Mouse (Mus musculus): Measurements from ENCODE around the gene Ppdpf.
"Not testable (repeated sequence)": the region's sequence is repeated elsewhere in the genome, so short reads cannot be mapped to it uniquely, and the experiment has no call there.

The Ppdpf gene

DNA sequence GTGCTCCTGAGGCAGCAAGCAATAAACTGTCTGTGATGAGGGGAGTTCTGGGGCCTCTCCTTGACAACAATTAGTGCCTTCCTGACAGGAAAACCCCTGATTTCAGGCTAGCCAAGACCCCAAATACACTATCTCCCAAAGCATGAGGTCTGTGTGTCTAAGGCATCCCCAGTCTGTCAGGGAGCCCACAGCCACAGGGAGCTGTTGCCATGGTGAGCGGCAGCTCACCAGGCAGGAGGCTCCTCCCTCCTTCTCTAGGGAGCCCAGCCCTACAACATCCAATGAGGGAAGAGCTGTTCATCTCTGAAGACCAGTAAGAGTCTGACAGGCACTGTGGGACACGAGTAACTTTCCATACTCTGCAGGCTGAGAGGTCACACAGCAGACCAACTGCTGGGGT, 27.3 kb upstream of the Ppdpf start:
- peak; percentile 61 for DNase-seq

DNA sequence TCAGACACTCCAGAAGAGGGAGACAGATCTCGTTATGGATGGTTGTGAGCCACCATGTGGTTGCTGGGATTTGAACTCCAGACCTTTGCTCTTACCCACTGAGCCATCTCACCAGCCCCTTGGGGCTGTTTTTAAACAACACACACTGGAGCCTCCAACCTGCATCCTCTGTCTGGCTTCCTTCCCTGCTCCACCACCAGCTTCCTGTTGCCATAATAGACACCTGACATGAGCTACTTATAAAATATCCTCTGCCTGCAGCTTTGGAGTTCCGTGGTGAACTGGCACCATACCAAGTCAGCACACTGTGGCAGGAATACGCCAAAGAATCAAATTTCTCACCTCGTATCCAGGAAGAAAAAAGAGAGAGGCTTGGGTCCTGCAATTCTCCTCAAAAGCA, 26.2 kb upstream of the Ppdpf start:
- DNase-seq = no peak

DNA sequence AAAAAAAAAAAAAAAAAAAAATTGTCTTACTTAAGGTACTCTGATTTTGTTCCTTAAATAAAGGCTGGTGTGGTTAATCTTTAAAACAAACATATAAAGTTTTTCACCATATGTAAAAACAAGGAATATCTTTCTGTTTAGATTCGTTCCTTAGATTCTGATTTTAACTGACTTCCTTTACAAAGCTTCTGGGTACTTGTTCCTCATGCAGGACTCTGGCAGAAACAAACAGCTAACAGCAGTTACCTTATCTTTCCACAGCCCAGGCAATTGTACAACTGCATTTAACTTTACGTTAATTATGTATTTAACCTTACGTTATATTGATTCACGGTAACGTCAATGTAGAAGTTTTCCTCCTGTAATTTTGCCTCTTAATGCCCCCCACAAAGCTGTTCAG, 20.6 kb upstream of the Ppdpf start:
- DNase-seq = no peak

DNA sequence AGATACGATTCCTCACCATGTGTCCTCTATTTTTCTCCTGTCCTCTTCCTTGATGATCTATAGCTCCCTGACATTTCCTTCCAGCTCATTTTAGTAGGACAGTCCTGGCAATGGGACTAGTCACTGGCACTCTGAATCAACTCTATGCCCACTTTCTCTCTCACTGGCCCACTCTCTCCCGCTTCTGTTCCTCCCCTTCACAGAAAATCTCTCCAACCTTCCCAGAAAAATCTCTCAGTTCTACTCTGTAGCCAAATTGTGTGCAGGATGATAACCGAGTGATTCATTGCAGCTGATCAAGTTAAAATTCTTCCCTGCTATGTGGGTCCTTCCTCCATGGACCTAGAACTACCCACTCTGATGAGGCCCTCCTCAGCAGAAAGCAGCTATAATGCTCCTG, 12.4 kb upstream of the Ppdpf start:
- no peak for DNase-seq

DNA sequence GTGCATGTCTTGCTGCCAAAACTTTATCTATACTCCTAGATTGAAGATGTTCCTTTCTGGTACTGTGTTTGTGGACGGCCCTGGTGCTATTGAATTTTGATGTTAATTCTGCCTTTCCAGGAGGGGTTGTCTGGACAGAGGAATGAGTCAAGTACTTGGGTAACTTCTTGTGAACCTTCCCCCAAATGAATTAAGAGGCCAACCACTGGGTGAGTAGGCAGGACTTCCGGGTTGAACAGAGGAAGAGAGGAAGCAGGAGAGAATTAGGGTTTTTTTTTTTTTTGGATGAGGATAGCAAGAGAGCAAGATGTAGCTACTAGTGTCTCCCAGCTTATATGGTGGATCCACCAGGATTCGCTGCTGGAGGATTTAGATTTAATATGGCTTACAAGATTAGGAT, 9.0 kb upstream of the Ppdpf start:
- DNase-seq = no peak

DNA sequence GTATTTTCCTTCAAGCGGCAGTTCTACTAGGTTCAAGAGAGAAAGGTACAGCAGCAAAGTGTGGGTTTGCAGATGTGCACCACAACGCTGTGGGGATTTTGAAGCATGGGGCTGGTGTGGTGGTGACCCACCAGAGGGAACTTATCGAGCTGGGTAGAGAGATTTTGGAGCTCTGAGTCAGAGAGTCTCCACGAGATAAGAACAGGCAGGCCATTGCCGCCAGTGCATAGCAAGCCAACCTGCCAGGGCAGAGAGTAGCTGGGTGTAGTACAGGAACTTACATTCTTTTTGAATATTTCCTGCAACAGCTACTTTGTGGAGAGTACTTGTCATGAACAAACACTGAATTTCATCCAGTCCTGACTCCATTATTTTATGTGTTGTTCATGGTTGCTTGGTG, 8.6 kb upstream of the Ppdpf start:
- no peak for DNase-seq

DNA sequence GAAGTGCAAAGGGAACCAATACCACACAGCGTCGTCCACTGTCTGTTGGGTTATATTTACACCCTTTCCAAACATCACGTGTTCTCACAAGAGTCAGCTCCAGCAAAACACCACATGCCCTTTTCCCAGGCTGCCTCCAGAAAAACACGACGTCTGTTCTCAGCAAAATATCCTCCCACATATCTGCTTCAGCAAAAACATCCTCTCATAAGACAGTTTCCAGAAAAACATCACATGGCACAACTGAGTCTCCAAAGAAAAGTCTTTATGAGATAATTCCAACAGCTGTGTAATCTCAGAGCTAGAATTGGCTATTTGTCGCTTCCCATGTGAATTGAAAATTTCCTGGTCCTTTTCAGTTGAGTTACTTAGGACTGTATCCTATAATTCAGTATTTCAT, 6.1 kb upstream of the Ppdpf start:
- DNase-seq = no peak

DNA sequence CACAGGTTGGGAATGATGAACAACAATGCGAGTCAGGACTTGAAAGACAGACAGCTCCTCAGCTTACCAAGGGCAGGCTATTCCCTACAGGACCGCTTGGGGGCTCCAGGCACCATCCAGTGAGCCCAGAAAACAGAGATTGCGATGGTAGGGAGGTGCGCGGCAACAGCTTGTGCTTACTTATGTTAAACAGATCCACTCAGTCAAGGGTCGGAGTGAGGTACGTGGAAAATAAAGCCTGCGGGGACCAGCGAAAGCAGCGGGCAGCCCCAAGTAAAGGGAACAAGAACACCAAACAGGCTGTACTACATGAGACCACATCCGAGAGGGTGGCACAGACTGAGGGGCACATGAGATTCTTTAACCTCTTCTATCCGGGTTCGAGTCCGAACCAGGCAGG, 412 bp upstream of the Ppdpf start:
- DNase-seq = peak; percentile 86

DNA sequence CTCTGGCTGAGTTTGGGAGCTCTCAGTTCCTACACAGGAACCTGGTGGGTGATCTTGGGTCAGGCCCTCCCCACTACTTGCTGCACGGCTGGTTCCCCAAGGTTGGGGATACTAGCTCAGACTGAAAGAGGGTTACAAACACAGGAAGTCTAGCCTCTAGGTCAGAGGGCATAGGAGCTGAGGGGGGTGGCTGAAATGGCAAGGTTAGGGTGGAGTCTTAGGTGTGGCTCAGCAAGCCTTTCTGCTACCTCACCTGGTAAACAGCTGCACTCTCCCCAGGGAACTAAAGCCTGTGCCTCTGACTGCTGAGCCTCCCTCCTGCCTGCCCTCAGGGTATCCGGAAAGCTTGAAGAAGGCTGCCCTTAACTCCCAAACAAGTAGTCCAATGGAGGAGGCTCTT, 1.6 kb downstream of the Ppdpf start:
- no peak for DNase-seq

DNA sequence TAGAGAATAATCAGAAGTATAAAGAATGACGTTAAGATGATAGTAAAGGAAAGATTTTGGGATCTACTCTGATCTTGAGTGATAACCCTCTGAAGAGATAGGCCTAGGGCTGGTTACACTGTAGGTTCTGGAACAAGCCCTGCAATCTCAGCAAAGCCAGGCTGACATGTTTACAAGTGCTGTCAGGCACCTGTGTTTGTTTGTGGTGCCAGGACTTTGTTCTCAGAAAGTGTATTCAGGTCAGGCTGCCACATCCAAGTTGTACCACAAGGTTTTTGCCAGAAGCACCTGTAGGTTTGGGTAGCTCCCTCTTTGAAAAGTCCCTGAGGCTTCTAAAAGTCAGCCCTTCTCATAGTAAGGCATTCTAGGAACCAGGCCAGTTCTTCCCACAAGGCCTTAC, 2.3 kb downstream of the Ppdpf start:
- no peak for DNase-seq

DNA sequence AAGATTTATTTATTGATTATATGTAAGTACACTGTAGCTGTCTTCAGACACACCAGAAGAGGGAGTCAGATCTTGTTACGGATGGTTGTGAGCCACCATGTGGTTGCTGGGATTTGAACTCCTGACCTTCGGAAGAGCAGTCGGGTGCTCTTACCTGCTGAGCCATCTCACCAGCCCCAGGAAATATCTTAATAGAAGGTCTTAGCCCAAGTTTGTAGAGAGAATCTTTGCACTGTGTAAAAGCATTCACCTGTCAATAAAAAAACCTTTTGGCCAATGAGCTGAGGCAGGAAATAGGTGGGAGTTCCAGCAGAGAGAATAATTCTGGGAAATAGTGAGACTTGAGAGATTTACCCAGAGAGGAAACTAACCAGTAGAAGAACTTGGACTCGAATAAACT, 4.3 kb downstream of the Ppdpf start:
- not testable (repeated sequence) for DNase-seq

DNA sequence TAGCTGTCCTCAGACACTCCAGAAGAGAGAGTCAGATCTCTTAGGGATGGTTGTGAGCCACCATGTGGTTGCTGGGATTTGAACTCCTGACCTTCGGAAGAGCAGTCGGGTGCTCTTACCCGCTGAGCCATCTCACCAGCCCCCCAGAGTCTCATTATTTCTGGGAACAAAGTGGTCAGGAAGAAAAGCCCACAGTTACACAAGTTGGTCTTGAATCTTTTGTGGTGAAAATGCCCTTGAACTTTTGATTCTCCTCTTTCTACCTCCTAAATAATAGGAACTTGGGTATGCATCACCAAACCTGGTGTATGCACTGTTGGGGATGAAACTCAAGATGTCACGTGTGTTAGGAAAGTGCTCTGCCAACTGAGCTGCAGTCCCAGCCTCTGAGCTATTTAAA, 4.9 kb downstream of the Ppdpf start:
- no peak for DNase-seq

DNA sequence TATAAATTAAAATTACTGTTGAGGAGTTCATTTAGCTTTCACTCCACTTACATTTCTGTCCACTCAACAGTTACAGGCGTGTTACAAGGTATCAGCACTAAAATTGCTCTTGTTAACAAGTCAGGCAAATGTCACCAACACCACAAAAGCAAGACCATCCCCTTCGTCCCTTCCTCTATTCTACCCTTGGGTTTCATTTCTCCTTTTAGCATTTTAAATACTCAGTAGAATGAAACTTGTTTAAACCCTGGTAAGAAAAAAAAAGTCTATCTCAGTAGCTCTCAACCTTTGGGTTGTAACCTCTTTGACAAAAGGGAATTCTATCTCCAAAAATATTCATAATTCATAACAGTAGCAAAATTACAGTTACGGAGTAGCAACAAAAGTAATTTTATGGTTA, 6.0 kb downstream of the Ppdpf start:
- DNase-seq = no peak

DNA sequence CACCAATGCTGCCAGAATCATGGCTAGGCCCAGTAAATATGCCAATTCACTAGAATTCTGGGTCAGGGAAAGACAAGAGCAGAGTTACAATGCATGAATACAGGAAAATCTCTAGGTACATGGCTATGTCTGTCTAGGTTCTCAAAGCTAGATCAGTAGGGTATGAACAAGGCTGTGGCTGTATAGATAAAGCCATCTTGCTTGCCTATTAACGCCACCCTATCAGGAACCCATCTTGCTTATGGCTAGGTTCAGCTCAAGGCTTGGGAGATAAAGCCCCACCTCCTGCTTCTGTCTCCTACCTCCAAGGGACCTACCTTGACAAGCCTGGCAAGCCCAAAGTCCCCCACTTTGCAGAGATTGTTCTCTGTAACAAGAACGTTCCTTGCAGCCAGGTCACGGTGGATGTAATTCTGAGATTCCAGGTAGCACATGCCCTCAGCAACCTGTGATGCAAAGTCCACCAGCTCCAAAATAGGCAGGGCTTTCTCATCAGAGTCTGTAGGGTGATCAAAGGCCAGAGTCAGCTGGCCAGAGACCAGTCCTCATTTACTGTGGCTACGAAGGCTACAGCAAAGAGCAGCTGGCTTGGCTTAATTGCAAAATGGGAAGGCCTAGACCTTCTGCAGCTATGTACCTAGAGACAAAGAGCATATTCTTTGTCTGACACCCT, 9.7 kb downstream of the Ppdpf start:
- DNase-seq = no peak

DNA sequence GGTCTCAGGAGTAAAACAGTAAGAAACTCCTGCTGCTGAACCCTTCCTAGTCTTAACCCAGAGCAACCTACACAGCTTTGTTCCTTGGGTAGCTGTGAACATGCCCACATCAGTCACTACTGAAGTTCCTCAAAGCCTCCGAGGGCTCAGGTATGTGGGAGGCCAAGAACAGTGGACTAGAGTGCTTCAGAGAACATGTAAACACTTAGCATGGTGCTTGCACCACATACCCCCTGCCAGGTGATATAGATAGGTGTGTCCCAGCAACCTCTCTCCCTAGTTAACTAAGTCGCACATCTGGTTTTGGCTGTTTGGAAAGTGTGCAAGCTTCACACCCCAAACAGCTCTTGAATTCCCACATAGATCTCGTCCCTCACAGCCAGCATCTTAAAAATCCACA, 14.6 kb downstream of the Ppdpf start:
- no peak for DNase-seq

DNA sequence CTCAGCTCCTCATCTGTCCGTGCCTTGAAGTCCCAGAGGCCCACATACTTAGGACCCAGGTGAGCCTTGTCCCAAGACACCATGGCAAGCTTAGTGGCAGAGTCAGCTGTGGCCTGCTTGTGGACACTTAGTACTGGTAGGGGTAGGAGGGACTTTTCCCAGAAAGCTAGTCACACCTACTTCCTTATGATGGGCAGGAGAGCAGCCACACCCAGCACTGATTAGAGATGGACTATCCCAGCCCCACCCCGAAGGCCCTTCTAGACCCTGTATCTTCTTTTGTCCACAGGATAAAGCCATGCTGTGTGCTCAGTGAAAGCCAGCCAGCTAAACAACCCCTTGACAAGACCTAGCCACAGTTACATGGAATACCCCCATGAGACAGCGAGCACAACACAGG, 15.4 kb downstream of the Ppdpf start, which contains the start of gene Ptk6:
Gene Ptk6, minus strand, starts transcription at position 368 of the 400 bp plus-strand sequence.
- no peak for DNase-seq

DNA sequence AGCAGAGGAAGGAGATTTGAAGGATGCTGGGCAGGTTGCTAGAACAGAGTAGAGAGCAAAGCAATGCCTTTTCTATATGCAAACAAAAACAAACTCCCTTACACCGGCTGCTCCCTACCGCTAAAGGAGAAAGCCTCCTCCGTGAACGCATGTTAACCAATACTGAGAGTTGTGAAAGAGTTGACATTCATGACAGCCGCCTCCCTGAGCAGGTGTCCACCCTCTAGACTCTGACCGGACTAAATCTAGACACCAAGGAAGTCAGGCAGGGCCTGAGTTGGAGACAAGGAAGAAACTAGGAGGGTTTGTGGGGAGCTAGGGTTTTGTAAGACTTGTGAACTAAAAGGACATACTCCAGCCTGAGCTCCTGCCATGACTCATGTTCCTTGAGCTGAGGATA, 15.8 kb downstream of the Ppdpf start:
- no peak for DNase-seq

DNA sequence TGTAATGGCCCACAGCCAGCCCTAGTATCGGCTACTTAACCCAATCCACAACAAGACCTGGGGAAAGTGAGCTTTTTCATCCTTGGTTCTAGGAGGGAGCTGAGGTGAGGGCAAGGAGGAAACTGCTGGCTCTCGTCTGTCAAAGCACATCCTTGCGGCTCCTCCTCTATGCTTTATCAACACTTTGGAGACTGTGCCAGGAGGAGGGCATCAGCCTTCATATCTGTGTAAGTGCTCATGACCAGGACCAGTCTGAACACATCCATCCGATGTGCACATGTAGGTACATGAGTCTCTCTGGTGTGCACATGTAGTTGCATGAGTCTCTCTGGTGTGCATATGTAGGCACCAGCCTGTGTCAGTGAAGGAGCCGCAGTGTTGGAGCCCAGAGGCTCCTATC, 18.6 kb downstream of the Ppdpf start:
- DNase-seq = no peak

DNA sequence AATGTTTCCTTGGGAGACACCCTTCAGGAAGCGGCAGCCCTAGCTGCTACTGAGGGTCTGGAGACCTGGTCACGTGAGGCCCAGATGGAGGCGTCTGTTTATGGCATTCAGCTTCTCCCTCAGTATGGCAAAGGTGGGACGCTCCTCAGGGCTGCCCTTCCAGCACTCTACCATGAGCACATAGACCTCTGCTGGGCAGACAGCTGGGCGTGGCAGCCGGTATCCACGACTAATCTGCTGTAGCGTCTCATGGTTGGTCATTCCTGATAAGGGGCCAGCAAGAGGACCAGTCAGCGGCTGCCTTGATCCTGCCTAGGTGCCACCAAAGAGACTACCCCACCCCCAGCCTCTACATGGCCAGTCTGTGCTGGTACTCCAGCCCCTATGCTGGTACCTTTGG, 19.1 kb downstream of the Ppdpf start:
- DNase-seq = no peak

DNA sequence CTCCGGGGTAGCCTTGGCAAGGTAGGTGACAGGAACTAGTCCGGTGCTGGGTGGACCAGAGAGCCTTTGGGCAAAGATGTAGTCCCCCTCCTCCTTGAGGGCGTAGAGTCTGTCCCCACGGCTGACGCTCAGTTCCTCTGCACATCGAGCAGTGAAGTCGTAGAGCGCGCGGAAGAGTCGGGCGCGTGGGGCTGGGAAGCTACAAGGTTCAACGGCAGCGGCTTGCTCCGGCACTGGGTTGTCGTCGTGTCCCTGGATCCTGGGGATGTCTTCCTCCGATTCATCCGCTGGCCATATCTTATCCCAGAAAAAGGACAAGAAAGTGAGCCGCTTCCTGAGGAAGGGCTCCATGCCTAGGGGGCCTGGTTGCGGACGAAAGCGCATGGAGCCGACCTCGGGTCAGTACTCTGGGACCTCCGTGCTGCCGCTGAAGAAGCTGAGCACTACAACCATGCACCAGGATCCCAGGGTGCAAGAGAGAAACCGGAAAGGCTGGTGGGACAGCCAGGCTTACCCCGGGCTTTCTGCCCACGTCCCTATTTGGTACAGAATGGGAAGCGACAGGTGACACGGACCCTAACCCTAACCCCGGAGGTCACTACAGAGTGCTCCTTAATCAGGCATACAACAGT, 25.5 kb downstream of the Ppdpf start:
- no peak for DNase-seq

DNA sequence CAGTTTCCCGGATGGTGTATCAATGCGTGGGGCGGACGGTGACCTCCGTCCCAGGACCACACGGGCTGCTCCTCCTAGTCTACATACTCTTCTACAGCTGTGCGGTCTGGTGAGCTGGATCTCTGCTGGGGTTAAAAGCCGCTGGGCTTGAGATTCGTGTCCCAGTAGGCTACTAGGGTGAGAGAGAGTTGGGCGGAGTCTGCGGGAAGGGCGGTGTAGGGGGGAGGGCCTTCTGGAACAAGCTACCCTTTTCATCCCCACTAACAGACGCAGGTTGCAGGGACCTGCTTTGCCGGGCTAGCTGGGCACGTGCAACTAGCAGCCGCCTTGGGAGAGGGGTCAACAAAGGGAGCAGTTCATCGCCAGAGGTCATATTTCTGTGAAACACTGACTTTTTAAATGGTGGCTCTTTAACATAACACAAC, 26.0 kb downstream of the Ppdpf start, which contains the start of gene Srms:
Gene Srms, minus strand, starts transcription at position 165 of the 425 bp plus-strand sequence.
- no peak for DNase-seq

DNA sequence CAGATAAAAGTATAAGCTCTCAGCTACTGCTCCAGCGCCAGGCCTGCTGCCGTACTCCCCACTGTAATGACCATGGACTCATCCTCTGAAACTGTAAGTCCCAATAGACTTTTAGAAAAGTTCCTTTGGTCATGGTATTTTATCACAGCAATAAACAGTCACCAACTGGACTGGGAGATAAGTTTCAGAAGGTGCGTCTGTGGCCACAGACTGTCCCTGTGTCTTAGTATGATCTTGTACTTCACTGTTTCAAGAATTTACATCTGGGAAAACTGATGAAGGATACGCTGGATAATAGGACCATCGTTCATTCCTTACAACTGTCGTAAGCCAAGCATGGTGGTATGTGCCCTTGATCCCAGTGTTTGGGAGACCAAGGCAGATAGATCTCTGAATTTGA, 29.0 kb downstream of the Ppdpf start:
- no peak for DNase-seq

DNA sequence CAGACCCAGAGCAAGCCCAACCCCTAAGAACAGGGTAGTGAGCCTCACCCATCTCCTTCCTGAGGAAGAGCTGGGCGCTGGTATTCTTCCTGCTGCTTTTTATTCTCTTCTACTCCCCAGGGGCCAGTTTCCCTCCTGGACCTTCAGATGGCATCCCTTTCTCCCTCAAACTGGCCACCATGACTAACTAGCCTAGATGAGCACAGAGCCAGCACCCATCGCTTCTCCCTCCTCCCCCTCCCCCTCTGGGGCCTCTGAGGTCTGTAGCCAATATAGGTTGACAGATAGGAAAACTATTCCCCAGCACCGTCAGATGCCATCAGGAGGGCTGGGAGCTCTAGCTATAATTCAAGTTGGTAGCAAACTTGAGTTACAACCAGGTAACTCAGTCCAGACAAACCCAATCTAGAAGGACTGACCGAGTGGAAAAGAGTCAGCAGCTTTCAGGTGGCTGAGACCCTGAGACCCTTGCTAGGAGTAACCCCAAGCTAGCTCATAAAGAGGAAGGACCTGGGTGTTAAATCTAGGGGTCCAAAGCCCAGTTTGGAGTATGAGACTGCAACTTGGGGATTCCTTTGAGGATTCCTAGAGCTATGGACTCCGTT, 31.9 kb downstream of the Ppdpf start:
- no peak for DNase-seq

DNA sequence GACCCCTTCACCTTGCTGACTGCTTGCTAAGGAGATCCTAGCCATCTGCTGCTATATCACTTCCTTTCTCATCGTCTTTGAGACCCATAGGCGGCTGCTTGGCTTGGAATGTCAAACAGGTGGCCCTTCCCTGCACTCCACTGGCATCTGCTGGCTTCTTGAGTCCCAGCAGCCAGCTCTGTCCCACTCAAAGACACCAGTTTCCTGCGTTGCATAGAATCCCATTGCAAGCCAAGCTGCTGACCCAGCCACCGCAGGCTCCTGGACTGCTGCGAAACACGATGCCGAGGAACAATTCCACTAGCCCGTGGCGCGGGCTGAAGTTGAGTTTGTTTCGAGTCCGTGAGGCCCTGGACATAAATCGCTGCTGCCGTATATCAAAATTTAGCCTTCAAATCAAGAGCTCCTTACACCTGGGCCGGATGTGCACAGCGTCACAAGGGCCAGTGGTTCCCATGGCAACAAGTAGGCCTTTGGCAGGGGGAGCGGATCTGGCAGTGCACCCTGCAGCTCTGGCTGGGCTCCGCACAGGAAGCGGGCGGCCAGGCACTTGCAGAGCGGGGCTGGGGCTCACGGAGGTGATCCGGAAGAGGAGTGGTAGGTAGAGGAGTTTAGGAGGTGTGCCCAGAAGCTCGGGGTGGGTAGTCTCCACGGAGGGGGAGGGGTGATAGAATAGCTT, 32.6 kb downstream of the Ppdpf start, which contains the start of gene Fndc11:
Gene Fndc11, plus strand, starts transcription at position 476 of the 679 bp plus-strand sequence.
- DNase-seq = peak; percentile 50
